Mouse (Mus musculus) testis, adult 2 months (tissue): ENCODE results near the gene Olfr1305.

Experiments
- CTCF ChIP-seq: fragments of 200-500 bp; IDR thresholded peaks from 2 replicates; pipeline ENCODE4 v1.5.1; 2012; ENCODE audit warnings: low read depth, mild to moderate bottlenecking, inconsistent platforms, low read length, moderate library complexity; ENCODE audit not compliant: control insufficient read depth, insufficient read depth, insufficient replicate concordance
- POLR2A ChIP-seq: fragments of 200-500 bp; IDR thresholded peaks from 2 replicates; pipeline ENCODE4 v1.6.1; 2012; ENCODE audit warnings: low read depth, mild to moderate bottlenecking, inconsistent platforms, low read length, moderate library complexity; ENCODE audit not compliant: control insufficient read depth

DNA sequence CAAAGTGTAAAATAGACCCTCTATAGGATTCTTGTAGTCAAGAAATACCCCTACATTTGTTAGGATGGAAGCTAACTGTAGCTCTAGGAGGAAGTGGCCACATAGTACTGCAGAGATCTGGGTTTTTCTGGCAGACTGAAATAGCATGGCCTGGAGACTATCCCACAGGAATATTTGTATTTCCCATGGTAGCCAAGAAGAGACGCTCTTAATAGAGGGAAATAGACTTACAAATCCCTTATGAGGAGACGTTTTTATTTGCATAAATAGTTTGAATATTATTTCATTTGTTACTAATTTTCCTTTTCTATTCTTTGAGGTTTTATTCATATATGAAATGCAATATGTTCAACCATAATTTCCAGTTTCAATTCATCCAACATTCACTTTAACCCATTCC, 56.7 kb downstream of the Olfr1305 start, which contains the start of gene Olfr1303:
- TF ChIP-seq POLR2A: no peak
- no peak for TF ChIP-seq CTCF
